ENCODE assay signal across 8 mouse cellular contexts in the genomic region with DNA sequence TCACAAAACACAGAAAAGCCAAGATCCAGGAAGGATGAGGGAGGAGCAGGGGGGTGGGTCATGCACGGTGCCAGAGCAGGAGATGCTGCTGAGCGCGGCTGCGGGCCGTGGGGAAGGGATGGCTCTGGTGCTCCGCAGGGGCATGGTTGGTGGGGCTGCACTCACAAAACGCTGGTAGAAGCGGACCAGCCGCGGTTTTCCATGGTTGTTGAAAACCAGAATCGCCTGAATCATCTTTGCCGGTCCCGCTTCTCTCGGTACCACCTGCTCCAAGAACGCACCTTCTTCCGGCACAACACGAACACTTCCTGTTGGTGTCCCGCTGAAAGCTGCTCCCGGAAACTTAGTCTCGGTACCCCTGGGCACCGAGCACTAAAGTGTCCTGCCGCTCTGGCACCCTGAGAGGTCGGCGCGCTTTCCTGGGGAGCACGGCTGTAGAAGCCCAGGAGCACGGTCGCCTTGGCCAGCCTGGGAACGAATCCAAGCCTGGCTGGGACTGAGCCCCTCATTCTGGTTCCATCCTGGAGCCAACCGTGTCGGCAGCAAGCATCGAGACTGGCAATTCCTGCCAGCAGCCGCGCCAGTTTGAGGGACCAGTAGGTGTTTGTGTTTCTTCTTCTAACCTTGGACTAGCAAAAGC. TPM values are rescaled to one million over a fixed set of nuclear protein-coding genes. Genes with fewer than 3 reads are reported as not detected.
DNase-seq lines count a peak whose midpoint lies in the region; ATAC-seq and TF ChIP-seq lines count a peak whose summit lies in the region.

Ap3s2 (minus strand) TSS at position 306 of the 640 bp plus-strand sequence.

- no peaks in the 10 kb centered on the region for H3K27me3 ChIP-seq in hindbrain, embryonic 10.5 days (ENCODE audit: insufficient read depth, poor library complexity, severe bottlenecking)
- H3K27me3 ChIP-seq in lung, postnatal 0 days (replicated peaks; ENCODE audit: insufficient read depth, low read length), result no peaks in the 10 kb centered on the region

- no peak for TF ChIP-seq CTCF in lung, postnatal 0 days (IDR thresholded peaks at IDR 0.05)

- no peak; the same call in 1 of the 2 replicates for TF ChIP-seq EP300 in lung, postnatal 0 days (IDR thresholded peaks at IDR 0.05)

- H3K27ac ChIP-seq in hindbrain, embryonic 10.5 days, result peak within 1 kb of the TSS; percentile 93
- peak within 1 kb of the TSS; percentile 61 for H3K27ac ChIP-seq in lung, postnatal 0 days (ENCODE audit: low read length)

- H3K36me3 ChIP-seq in hindbrain, embryonic 10.5 days, result peaks cover 17% of the 10 kb centered on the region
- H3K36me3 ChIP-seq in lung, postnatal 0 days (ENCODE audit: insufficient read depth, low read length), result no peaks in the 10 kb centered on the region

- under 1% methylated on average over 34 of the region's 34 CpGs for WGBS in hindbrain, embryonic 10.5 days
- 2% methylated on average over 34 of the region's 34 CpGs for WGBS in lung, postnatal 0 days

- H3K9ac ChIP-seq in lung, postnatal 0 days (replicated peaks; ENCODE audit: low read depth), result peak within 1 kb of the TSS; percentile 68

- peak within 1 kb of the TSS; percentile 68 for H3K4me2 ChIP-seq in lung, postnatal 0 days (replicated peaks; ENCODE audit: low read depth, low read length)

- H3K4me1 ChIP-seq in hindbrain, embryonic 10.5 days (replicated peaks), result peaks cover 22% of the 10 kb centered on the region
- no peaks in the 10 kb centered on the region; the same call in 1 of the 2 replicates for H3K4me1 ChIP-seq in lung, postnatal 0 days (ENCODE audit: insufficient read depth, low read depth, low read length)

- H3K4me3 ChIP-seq in hindbrain, embryonic 10.5 days, result peak within 1 kb of the TSS; percentile 88
- H3K4me3 ChIP-seq in lung, postnatal 0 days (ENCODE audit: low read depth, low read length), result peak within 1 kb of the TSS; percentile 68

- peak; percentile 98 for ATAC-seq in frontal cortex, adult (ENCODE audit: low TSS enrichment)
- peak; percentile 98 for ATAC-seq in lung, postnatal 0 days

- no peaks in the 10 kb centered on the region for H3K9me3 ChIP-seq in hindbrain, embryonic 10.5 days
- no peaks in the 10 kb centered on the region for H3K9me3 ChIP-seq in lung, postnatal 0 days (ENCODE audit: low read length)

- peak; percentile 91 for DNase-seq in MN1 (ENCODE audit: low spot score)
- peak; percentile 91 for DNase-seq in cerebellum, adult 9-10 months
- peak; percentile 90 for DNase-seq in hindbrain, embryonic 10.5 days (ENCODE audit: low spot score)
- DNase-seq in layer of hippocampus, adult 9-11 months, result peak; percentile 83
- peak; percentile 94 for DNase-seq in lung, postnatal 0 days (ENCODE audit: low spot score)
- DNase-seq in ovary, postnatal 14 days (ENCODE audit: low spot score), result peak; percentile 81
- peak; percentile 86 for DNase-seq in thymus, postnatal 14 days

RNA-seq across cellular contexts. Expression of gene Ap3s2, which starts in this region (rescaled TPM):
- 47.0 and 54.6 TPM in 2 replicates for polyA plus RNA-seq in hindbrain, embryonic 10.5 days (2016; fragmentation: Nextera tagmentation; extraction: Ambion mirVana)
- polyA plus RNA-seq in lung, postnatal 0 days (2015; fragmentation: Nextera tagmentation; extraction: Ambion mirVana), result 11.8 and 12.0 TPM in 2 replicates

Comparison
In these comparisons a context has a peak if more than half of its experiments do, and no peak if none do; other contexts are left out.
1. Peak in every context shown above with its lines: DNase-seq, ATAC-seq, H3K4me3 ChIP-seq and H3K27ac ChIP-seq.